Mouse (Mus musculus) hematopoietic stem cell, adult 5-6 weeks (primary cell): ENCODE results near the gene Nars2. TPM values are rescaled to one million over a fixed set of nuclear protein-coding genes. Genes with fewer than 3 reads are reported as not detected.
A peak's percentile ranks its signal among the peaks of the same experiment; 100 is the strongest.

Experiments used
- ATAC-seq, 2 experiments: fragments of 125-278 bp in 1 of 2; replicated peaks in 1 of 2; 2 replicates each; pipeline ENCODE4 v1.8.0; 2016 to 2017; ENCODE audit warnings: inconsistent platforms in 2 of 2, mild to moderate bottlenecking in 2 of 2, moderate number of reproducible peaks in 2 of 2, low read depth in 1 of 2, moderate TSS enrichment in 1 of 2; ENCODE audit not compliant: low FRiP score in 2 of 2, poor library complexity in 2 of 2, severe bottlenecking in 2 of 2, insufficient read depth in 1 of 2, low TSS enrichment in 1 of 2
- total RNA-seq: library from RNA; stranded (forward); fragments of 172-1452, 232-1000 nt; gene quantifications from 2 replicates; pipeline ENCODE4 v1.2.3, GENCODE M21; 2017

Gene Nars2
- total RNA-seq, 1 experiment from 2014 or later, result 14.9 TPM

GRCm38 (mm10) chr7:97082219-97083101 is 131.2 kb downstream of the Nars2 start:
- ATAC-seq, result peak; percentile 66 to 75

- ATAC-seq, result no peak
Observed at GRCm38 (mm10) chr7:97083579-97083978, 132.3 kb downstream of the Nars2 start.

GRCm38 (mm10) chr7:97084181-97084580 is 132.9 kb downstream of the Nars2 start:
- no peak for ATAC-seq

- no peak for ATAC-seq
Observed at GRCm38 (mm10) chr7:97085291-97085690, 134.0 kb downstream of the Nars2 start.

GRCm38 (mm10) chr7:97094241-97094640 is 142.9 kb downstream of the Nars2 start:
- ATAC-seq, result no peak

- no peak; a peak in 1 of 4 replicates for ATAC-seq
Observed at GRCm38 (mm10) chr7:97108119-97108518, 156.8 kb downstream of the Nars2 start.

Other genes starting within 250 kb of the Nars2 start
- 18.1 and 18.3 TPM in 2 replicates for gene Gab2, start 130.1 kb downstream of the Nars2 start, total RNA-seq